Comparison of ENCODE assay signal across 16 mouse cellular contexts in the genomic region with DNA sequence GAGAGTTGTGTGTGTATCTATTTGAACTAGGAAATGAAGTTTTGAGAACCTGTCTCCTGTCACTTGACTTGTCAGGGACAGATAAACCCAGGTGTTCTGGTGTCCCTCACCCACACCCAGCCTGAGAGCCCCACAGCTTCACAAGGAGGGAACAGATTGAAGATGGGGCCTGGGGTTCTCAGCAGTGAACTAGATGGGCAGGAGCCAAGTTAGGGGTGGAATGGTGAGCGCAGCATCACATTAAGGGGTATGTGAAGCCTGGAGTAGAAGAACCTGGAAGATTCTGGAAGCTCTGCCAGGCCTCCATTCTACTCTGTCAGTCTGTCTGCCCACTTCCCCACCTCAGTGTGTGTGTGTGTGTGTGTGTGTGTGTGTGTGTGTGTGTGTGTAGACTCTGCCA.
DNase-seq lines count a peak whose midpoint lies in the region; TF ChIP-seq lines count a peak whose summit lies in the region.
"Had no signal": no experiment of that assay in that cellular context is flagged by ENCODE, and none has a peak within 500 bp of the region (broad histone marks: within the 10 kb centered on the region; RNA-seq: fewer than 3 reads in every experiment).

No protein-coding gene starts in this region.

- peak overlapping the region; percentile 39; the same call in 1 of the 2 replicates for H3K27ac ChIP-seq in layer of hippocampus, adult 2 months
- H3K27ac ChIP-seq: embryonic facial prominence, embryonic 13.5 days; embryonic facial prominence, embryonic 15.5 days; forebrain, embryonic 10.5 days; forebrain, embryonic 13.5 days; forebrain, embryonic 15.5 days had no signal

- TF ChIP-seq CTCF in layer of hippocampus, adult 2 months (conservative IDR thresholded peaks at IDR 0.05) = no peak

- peak; percentile 33 for DNase-seq in cerebellum, adult 11-12 months
- no peak for DNase-seq in cerebellum, adult 9-10 months
- DNase-seq in cerebellum, postnatal 10 days = peak; percentile 72 to 74
- no peak for DNase-seq in cerebellum, postnatal 36 days
- no peak for DNase-seq in layer of hippocampus, adult 2 months (ENCODE audit: low spot score in 2 of 2)
- DNase-seq in layer of hippocampus, postnatal 36 days = no peak
- DNase-seq: adrenal gland, adult 2 months; adrenal gland, postnatal 10 days; adrenal gland, postnatal 25 days; embryo, embryonic 11 days had no signal

- no peak overlapping the region for H3K4me3 ChIP-seq in layer of hippocampus, adult 2 months
- H3K4me3 ChIP-seq: embryonic facial prominence, embryonic 13.5 days; embryonic facial prominence, embryonic 15.5 days; erythroblast, embryonic 14.5 days; forebrain, embryonic 10.5 days; forebrain, embryonic 13.5 days; forebrain, embryonic 15.5 days had no signal

Comparison
In these comparisons a context has a peak if more than half of its experiments do, and no peak if none do; other contexts are left out.
1. DNase-seq: peak in cerebellum, adult 11-12 months (single experiment) and cerebellum, postnatal 10 days (2 of 2); none in cerebellum, adult 9-10 months (single experiment), cerebellum, postnatal 36 days (0 of 2), layer of hippocampus, adult 2 months (0 of 2) and layer of hippocampus, postnatal 36 days (0 of 2).